Mouse (Mus musculus): ENCODE results near the gene Mdm4. TPM values are rescaled to one million over a fixed set of nuclear protein-coding genes. Genes with fewer than 3 reads are reported as not detected.

The Mdm4 gene
- total RNA-seq (2014; rRNA removed) = 54.4 and 84.5 TPM in 2 replicates
- 28.2 and 28.9 TPM in 2 replicates for polyA plus RNA-seq (2015; fragmentation: Nextera tagmentation; extraction: Ambion mirVana)

- Histone ChIP-seq H3K4me3 (ENCODE audit: low read depth, low read length) (no peak within 1 kb of the TSS), H3K4me2 (ENCODE audit: low read depth, low read length, poor library complexity, severe bottlenecking) (no peak within 1 kb of the TSS), H3K9me3 (ENCODE audit: low read length) (no peaks in the 10 kb centered on the region), H3K9ac (replicated peaks; ENCODE audit: low read length, poor library complexity, severe bottlenecking) (no peak within 1 kb of the TSS), H3K27ac (ENCODE audit: low read depth, low read length) (no peak within 1 kb of the TSS), H3K36me3 (ENCODE audit: insufficient read depth, low read length) (no peaks in the 10 kb centered on the region), H3K27me3 (ENCODE audit: insufficient read depth, low read length) (no peaks in the 10 kb centered on the region), H3K4me1 (ENCODE audit: insufficient read depth, low read length) (no peaks in the 10 kb centered on the region)
- DNase-seq (ENCODE audit: low spot score) = no peak
- no peak for TF ChIP-seq CTCF (IDR thresholded peaks at IDR 0.05)
- ATAC-seq (ENCODE audit: low FRiP score) = no peak
- WGBS = 92% methylated on average over 5 of the region's 5 CpGs
Observed at GRCm38 (mm10) chr1:133030461-133030860, at the start of gene Mdm4. TSS of gene Mdm4 (minus strand) at chr1:133030561.

- no peak for TF ChIP-seq CTCF (IDR thresholded peaks at IDR 0.05)
- 15% methylated on average over 9 of the region's 9 CpGs for WGBS
- DNase-seq (ENCODE audit: low spot score) (peak; percentile 62), ATAC-seq (ENCODE audit: low FRiP score) (0 out of 2 replicates have a peak, but pooled peaks have one; percentile 15)
- H3K4me3 ChIP-seq (ENCODE audit: low read depth, low read length) = no peak overlapping the region
- no peaks in the 10 kb centered on the region for H3K9me3 ChIP-seq (ENCODE audit: low read length)
- H3K27ac ChIP-seq (ENCODE audit: low read depth, low read length) = no peak overlapping the region
- H3K4me2 ChIP-seq (ENCODE audit: low read depth, low read length, poor library complexity, severe bottlenecking) = no peak overlapping the region
- no peak overlapping the region for H3K9ac ChIP-seq (replicated peaks; ENCODE audit: low read length, poor library complexity, severe bottlenecking)
- no peaks in the 10 kb centered on the region for H3K4me1 ChIP-seq (ENCODE audit: insufficient read depth, low read length)
- no peaks in the 10 kb centered on the region for H3K27me3 ChIP-seq (ENCODE audit: insufficient read depth, low read length)
- H3K36me3 ChIP-seq (ENCODE audit: insufficient read depth, low read length) = peaks cover 37% of the 10 kb centered on the region
Observed at GRCm38 (mm10) chr1:133080079-133080561, 49.8 kb upstream of the Mdm4 start.

GRCm38 (mm10) chr1:133079509-133079908, 49.1 kb upstream of the Mdm4 start:
- no peaks in the 10 kb centered on the region for H3K4me1 ChIP-seq (ENCODE audit: insufficient read depth, low read length)
- H3K27ac ChIP-seq (ENCODE audit: low read depth, low read length) = no peak overlapping the region
- ATAC-seq (ENCODE audit: low FRiP score) (no peak), DNase-seq (ENCODE audit: low spot score) (peak; percentile 83)
- no peak for TF ChIP-seq CTCF (IDR thresholded peaks at IDR 0.05)
- H3K4me2 ChIP-seq (ENCODE audit: low read depth, low read length, poor library complexity, severe bottlenecking) = no peak overlapping the region
- peaks cover 39% of the 10 kb centered on the region for H3K36me3 ChIP-seq (ENCODE audit: insufficient read depth, low read length)
- H3K27me3 ChIP-seq (ENCODE audit: insufficient read depth, low read length) = no peaks in the 10 kb centered on the region
- no peaks in the 10 kb centered on the region for H3K9me3 ChIP-seq (ENCODE audit: low read length)
- H3K9ac ChIP-seq (replicated peaks; ENCODE audit: low read length, poor library complexity, severe bottlenecking) = no peak overlapping the region
- H3K4me3 ChIP-seq (ENCODE audit: low read depth, low read length) = no peak overlapping the region
- 37% methylated on average over 7 of the region's 7 CpGs for WGBS

- H3K4me2 ChIP-seq (ENCODE audit: low read depth, low read length, poor library complexity, severe bottlenecking) = no peak overlapping the region
Observed at GRCm38 (mm10) chr1:133078338-133078727, 48.0 kb upstream of the Mdm4 start.

GRCm38 (mm10) chr1:133077606-133078337, 47.4 kb upstream of the Mdm4 start:
- no peak for TF ChIP-seq CTCF (IDR thresholded peaks at IDR 0.05)
- Histone ChIP-seq H3K4me3 (ENCODE audit: low read depth, low read length) (no peak overlapping the region), H3K9ac (replicated peaks; ENCODE audit: low read length, poor library complexity, severe bottlenecking) (no peak overlapping the region), H3K9me3 (ENCODE audit: low read length) (no peaks in the 10 kb centered on the region), H3K4me1 (ENCODE audit: insufficient read depth, low read length) (no peaks in the 10 kb centered on the region), H3K27ac (ENCODE audit: low read depth, low read length) (no peak overlapping the region), H3K36me3 (ENCODE audit: insufficient read depth, low read length) (peaks cover 32% of the 10 kb centered on the region), H3K27me3 (ENCODE audit: insufficient read depth, low read length) (no peaks in the 10 kb centered on the region), H3K4me2 (ENCODE audit: low read depth, low read length, poor library complexity, severe bottlenecking) (no peak overlapping the region)
- WGBS = 51% methylated on average over 12 of the region's 12 CpGs
- ATAC-seq (ENCODE audit: low FRiP score) (no peak), DNase-seq (ENCODE audit: low spot score) (no peak)

More at GRCm38 (mm10) chr1:133078338-133078727, 48.0 kb upstream of the Mdm4 start:
- H3K4me1 ChIP-seq (ENCODE audit: insufficient read depth, low read length) = no peaks in the 10 kb centered on the region
- WGBS = 67% methylated on average over 1 of the region's 1 CpGs
- no peak overlapping the region for H3K9ac ChIP-seq (replicated peaks; ENCODE audit: low read length, poor library complexity, severe bottlenecking)
- H3K36me3 ChIP-seq (ENCODE audit: insufficient read depth, low read length) = peaks cover 37% of the 10 kb centered on the region
- no peak overlapping the region for H3K27ac ChIP-seq (ENCODE audit: low read depth, low read length)
- DNase-seq (ENCODE audit: low spot score) = peak; percentile 46
- no peak for TF ChIP-seq CTCF (IDR thresholded peaks at IDR 0.05)
- H3K9me3 ChIP-seq (ENCODE audit: low read length) = no peaks in the 10 kb centered on the region
- ATAC-seq (ENCODE audit: low FRiP score) = no peak
- H3K4me3 ChIP-seq (ENCODE audit: low read depth, low read length) = no peak overlapping the region
- H3K27me3 ChIP-seq (ENCODE audit: insufficient read depth, low read length) = no peaks in the 10 kb centered on the region
